8 mouse cellular contexts compared by ENCODE assay signal in the genomic region with DNA sequence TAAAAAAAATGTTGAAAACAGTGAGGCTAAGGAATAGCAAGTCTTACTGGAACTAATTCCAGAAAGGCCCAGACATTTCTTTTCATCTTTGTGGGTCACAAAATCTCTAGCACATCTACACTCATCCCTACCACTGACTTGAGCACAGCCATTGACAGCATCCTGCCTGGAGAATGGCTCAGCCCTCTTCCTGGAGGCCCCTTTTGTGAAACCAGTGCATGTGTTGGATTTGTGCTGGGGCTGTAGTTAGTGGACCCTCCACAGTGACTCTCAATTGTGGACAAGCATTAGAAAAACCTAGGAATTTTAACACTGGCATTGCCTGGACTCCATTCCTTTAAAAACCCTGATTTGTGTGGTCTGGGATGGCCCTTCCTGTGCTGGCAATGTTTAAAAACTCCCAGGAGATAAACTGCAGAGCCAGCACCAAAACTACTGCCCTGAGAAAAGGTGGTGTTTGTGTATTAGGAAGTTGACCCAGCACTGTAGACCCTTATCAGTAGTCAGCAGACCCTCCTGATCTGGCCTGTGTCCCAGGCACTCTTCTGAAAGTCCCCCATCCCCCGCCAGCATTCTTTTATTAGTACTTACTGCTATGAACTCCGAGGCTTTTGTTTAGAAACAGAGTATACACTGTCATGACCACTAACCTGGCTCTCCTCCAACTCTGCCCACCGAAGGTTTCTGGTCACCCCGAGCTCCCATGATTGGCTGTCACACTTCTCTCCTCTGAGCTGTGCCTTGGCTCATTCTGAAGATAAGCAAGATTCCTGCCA. TPM values are rescaled to one million over a fixed set of nuclear protein-coding genes. Genes with fewer than 3 reads are reported as not detected.
DNase-seq lines count a peak whose midpoint lies in the region; ATAC-seq lines count a peak whose summit lies in the region.

No protein-coding gene starts in this region.

- peak overlapping the region; percentile 91 for H3K27ac ChIP-seq in heart, embryonic 16.5 days (ENCODE audit: low read length)
- H3K27ac ChIP-seq in liver, embryonic 12.5 days = no peak overlapping the region
- no peak overlapping the region for H3K27ac ChIP-seq in neural tube, embryonic 15.5 days (replicated peaks)

- H3K9me3 ChIP-seq in heart, embryonic 16.5 days (replicated peaks; ENCODE audit: control insufficient read depth, low read length) = no peaks in the 10 kb centered on the region
- H3K9me3 ChIP-seq in liver, embryonic 12.5 days (replicated peaks) = no peaks in the 10 kb centered on the region
- no peaks in the 10 kb centered on the region for H3K9me3 ChIP-seq in neural tube, embryonic 15.5 days (replicated peaks)

- no peaks in the 10 kb centered on the region for H3K27me3 ChIP-seq in heart, embryonic 16.5 days (ENCODE audit: control insufficient read depth, insufficient read depth, low read length)
- no peaks in the 10 kb centered on the region for H3K27me3 ChIP-seq in liver, embryonic 12.5 days (replicated peaks)
- no peaks in the 10 kb centered on the region for H3K27me3 ChIP-seq in neural tube, embryonic 15.5 days (replicated peaks)

- peak; percentile 10 for DNase-seq in ovary, adult 18-20 months (ENCODE audit: low spot score)
- DNase-seq in ovary, postnatal 10 days (ENCODE audit: low spot score) = no peak
- DNase-seq in spleen, adult 18-20 months = no peak
- DNase-seq in spleen, postnatal 36 days (ENCODE audit: low spot score in 2 of 2) = no peak
- no peak for DNase-seq in urinary bladder, adult 18-20 months (ENCODE audit: low spot score in 2 of 2)

- H3K4me3 ChIP-seq in heart, embryonic 16.5 days (ENCODE audit: low read length) = no peak overlapping the region
- no peak overlapping the region for H3K4me3 ChIP-seq in liver, embryonic 12.5 days
- no peak overlapping the region for H3K4me3 ChIP-seq in neural tube, embryonic 15.5 days (replicated peaks)

- H3K36me3 ChIP-seq in heart, embryonic 16.5 days (ENCODE audit: control insufficient read depth, insufficient read depth) = no peaks in the 10 kb centered on the region
- H3K36me3 ChIP-seq in liver, embryonic 12.5 days = no peaks in the 10 kb centered on the region
- H3K36me3 ChIP-seq in neural tube, embryonic 15.5 days = no peaks in the 10 kb centered on the region

- peak; percentile 98 for ATAC-seq in heart, embryonic 16.5 days (replicated peaks; ENCODE audit: extremely low read depth, insufficient read depth, low FRiP score)
- peak; percentile 70 for ATAC-seq in liver, embryonic 12.5 days
- peak; percentile 61; the same call in 1 of the 2 replicates for ATAC-seq in neural tube, embryonic 15.5 days (ENCODE audit: low FRiP score)

- 0 out of 2 replicates have a peak overlapping the region, but pooled peaks have one; percentile 10 for H3K4me2 ChIP-seq in heart, embryonic 16.5 days (ENCODE audit: low read depth, low read length)
- no peak overlapping the region for H3K4me2 ChIP-seq in liver, embryonic 12.5 days
- no peak overlapping the region for H3K4me2 ChIP-seq in neural tube, embryonic 15.5 days

- 9% methylated on average over 4 of the region's 4 CpGs for WGBS in heart, embryonic 16.5 days
- whole genome bisulfite sequencing in liver, embryonic 12.5 days (ENCODE audit: insufficient replicate concordance) = 5% methylated on average over 4 of the region's 4 CpGs
- 45% methylated on average over 4 of the region's 4 CpGs for WGBS in neural tube, embryonic 15.5 days

- H3K9ac ChIP-seq in heart, embryonic 16.5 days (ENCODE audit: low read length) = no peak overlapping the region
- H3K9ac ChIP-seq in liver, embryonic 12.5 days = no peak overlapping the region
- no peak overlapping the region for H3K9ac ChIP-seq in neural tube, embryonic 15.5 days (replicated peaks)

- H3K4me1 ChIP-seq in heart, embryonic 16.5 days (ENCODE audit: control insufficient read depth, insufficient read depth, low read length) = peaks cover 15% of the 10 kb centered on the region
- peaks cover 10% of the 10 kb centered on the region; the same call in 1 of the 2 replicates for H3K4me1 ChIP-seq in liver, embryonic 12.5 days
- no peaks in the 10 kb centered on the region for H3K4me1 ChIP-seq in neural tube, embryonic 15.5 days

RNA-seq across cellular contexts. Expression of a gene that starts 15.7 kb away (rescaled TPM):
- 90.0 and 102 TPM in 2 replicates for polyA plus RNA-seq in heart, embryonic 16.5 days (2015; fragmentation: Nextera tagmentation; extraction: Ambion mirVana)
- 54.5 and 58.8 TPM in 2 replicates for polyA plus RNA-seq in liver, embryonic 12.5 days (2016; fragmentation: Nextera tagmentation; extraction: Ambion mirVana)
- polyA plus RNA-seq in neural tube, embryonic 15.5 days (2015; fragmentation: Nextera tagmentation; extraction: Ambion mirVana) = 65.2 and 84.1 TPM in 2 replicates
